Mouse (Mus musculus): ENCODE measurements around the gene Pla2g1b.

Pla2g1b gene

DNA sequence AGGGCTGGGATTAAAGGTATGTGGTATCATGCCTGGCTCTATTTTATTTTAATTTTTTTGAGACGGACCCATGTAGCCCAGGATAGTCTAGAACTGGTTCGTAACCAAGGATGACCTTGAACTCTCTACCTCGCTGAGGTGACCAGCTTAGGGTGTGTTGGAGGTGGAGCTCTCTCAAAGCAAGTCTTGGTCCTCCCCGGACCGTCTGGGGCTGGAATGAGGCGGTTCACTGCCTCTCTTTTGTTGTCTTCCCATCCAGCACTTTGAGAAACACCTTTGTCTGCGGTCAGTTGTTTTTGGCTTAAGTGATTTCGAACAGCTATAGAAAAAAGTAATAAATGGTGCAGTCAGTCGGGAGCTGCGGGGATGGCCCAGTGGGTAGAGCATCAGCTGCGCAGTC is 21.9 kb upstream of the Pla2g1b start:
- DNase-seq (ENCODE audit: low read depth, low spot score): no peak

- DNase-seq (ENCODE audit: low read depth, low spot score): no peak
These were observed 19.0 kb upstream of the Pla2g1b start for GRCm38 (mm10) chr5:115447108-115447507.

GRCm38 (mm10) chr5:115449247-115449646 is 16.8 kb upstream of the Pla2g1b start:
- no peak for DNase-seq (ENCODE audit: low read depth, low spot score)

- DNase-seq (ENCODE audit: low read depth, low spot score): no peak
These were observed 15.4 kb upstream of the Pla2g1b start for GRCm38 (mm10) chr5:115450410-115451317.

DNA sequence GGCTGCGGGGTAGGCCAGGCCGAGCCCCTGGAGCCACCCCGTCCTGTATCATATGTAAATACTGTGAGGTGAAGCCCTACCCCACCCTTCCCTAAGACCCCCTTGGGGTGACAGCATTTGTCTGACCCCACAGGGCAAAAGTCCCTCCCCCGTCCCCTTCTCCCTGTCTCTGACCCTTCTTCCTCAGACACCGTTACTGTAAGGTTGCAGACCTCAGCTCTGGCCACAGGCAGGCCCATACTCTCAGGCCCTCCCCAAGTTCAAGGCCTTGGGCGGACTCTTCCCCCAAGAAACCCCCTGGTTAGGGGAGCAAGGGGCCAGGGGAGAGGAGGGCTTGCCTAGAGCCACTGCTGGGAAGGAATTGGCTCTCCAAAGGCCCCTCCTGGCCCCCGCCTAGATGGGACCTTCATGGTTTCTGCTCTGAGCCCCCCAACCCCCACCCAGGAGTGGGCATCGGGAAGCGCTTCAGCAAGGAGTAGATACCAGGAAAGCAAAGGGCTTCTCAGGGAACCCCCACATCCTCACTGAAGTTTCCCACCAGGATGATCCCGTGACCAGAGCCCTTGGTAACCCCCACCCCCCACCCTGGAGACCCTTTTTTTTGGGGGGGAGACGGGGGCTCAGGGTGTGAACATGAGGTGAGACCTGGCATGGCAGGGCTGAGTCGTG is 11.5 kb upstream of the Pla2g1b start:
- no peak for DNase-seq (ENCODE audit: low read depth, low spot score)

DNA sequence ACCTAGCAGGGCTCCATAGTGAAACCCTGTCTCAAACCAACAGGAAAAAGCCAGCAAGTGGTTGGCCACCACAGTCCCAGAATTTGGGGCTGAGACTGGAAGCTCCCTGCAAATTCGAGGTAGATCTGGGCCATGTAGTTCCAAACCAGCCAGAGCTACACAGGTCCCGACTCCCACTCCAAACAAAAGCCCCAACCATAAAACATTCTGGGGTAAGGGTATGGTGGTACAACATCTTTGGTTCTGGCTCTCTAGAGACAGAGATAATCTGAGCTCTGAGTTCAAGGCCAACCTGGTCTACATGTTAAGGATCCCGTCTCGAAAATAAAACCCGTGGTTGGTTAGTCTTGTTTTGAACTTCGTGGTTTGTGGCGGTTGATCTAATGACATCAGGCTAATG is 10.2 kb upstream of the Pla2g1b start:
- DNase-seq (ENCODE audit: low read depth, low spot score): no peak

- DNase-seq (ENCODE audit: low read depth, low spot score): no peak
These were observed 7.1 kb upstream of the Pla2g1b start for GRCm38 (mm10) chr5:115458918-115459317.

DNA sequence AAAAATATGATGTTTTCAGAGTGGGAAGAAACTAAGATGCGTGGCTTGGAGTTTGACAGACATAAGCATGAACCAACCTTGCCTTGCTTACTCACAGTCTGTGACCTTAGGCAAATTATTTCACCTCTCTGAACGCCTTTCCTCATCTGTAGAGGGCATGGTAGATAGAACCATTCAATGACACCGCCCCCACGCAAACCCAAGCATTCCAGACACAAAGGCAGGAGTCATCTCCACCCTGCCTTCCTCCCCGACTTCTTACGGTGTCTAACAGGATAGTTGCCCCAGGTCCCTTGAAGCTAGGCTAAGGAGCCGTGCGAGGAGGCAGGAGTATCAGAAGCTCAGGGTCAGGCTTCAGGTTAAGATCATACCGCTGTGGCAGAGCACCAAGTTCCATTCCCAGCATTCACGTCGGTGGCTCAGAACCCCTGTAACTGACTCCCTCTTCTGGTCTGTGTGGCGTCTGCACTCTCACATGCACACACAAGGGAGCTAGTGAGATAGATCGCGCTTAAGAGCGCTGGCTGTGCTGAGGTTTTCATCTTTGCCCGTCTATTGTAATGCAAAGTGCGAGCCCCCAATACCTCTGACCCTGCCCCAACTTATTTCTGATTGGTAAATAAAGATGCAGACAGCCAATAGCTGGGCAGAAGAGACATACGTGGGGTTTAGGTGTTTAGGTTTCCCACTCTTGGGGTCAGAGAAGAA is 1.5 kb upstream of the Pla2g1b start:
- no peak for DNase-seq (ENCODE audit: low read depth, low spot score)

- DNase-seq (ENCODE audit: low read depth, low spot score): no peak
These were observed 3.7 kb downstream of the Pla2g1b start for GRCm38 (mm10) chr5:115469791-115470190.

GRCm38 (mm10) chr5:115470766-115471531 is 4.9 kb downstream of the Pla2g1b start:
- DNase-seq (ENCODE audit: low read depth, low spot score): no peak

- no peak for DNase-seq (ENCODE audit: low read depth, low spot score)
These were observed 7.1 kb downstream of the Pla2g1b start for GRCm38 (mm10) chr5:115473191-115473590.

- no peak for DNase-seq (ENCODE audit: low read depth, low spot score)
These were observed 8.2 kb downstream of the Pla2g1b start for GRCm38 (mm10) chr5:115474174-115474828.

DNA sequence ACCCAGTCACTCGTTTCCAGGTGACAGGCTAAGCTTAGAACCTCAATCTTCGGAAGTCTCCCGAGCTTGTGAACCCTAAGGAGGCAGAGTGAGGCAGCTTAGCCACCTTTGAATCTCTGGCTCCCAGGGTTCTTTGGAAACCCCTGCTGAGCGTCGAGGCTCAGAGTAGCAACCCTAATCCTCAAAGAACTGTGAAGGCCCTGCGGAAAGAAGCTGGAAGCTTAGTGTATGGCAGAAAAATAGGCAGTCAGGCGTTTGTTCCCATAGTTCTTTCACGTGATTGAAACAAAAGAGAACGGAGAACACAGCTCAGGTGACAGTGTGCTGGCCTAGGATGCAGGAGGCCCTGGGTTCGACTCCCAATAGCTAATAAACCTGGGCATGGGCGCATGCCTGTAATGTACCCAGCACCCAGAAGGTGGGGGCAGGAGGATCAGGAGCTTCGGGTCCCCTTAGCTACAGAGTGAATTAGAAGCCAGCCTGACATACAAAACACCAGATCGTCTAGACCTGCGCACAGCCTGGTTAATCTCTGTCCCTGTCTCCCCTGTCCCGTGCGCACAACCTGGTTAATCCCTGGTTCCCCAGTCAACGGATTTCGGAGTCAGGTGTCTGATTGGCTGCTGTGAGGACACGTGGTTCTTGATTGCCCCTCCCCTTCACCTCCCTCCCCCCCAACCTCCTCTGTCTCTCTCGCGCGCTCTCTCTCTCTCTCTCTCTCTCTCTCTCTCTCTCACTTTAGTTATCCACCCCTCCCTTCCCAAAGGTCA is 9.5 kb downstream of the Pla2g1b start:
- peak; percentile 59 for DNase-seq (ENCODE audit: low read depth, low spot score)

DNA sequence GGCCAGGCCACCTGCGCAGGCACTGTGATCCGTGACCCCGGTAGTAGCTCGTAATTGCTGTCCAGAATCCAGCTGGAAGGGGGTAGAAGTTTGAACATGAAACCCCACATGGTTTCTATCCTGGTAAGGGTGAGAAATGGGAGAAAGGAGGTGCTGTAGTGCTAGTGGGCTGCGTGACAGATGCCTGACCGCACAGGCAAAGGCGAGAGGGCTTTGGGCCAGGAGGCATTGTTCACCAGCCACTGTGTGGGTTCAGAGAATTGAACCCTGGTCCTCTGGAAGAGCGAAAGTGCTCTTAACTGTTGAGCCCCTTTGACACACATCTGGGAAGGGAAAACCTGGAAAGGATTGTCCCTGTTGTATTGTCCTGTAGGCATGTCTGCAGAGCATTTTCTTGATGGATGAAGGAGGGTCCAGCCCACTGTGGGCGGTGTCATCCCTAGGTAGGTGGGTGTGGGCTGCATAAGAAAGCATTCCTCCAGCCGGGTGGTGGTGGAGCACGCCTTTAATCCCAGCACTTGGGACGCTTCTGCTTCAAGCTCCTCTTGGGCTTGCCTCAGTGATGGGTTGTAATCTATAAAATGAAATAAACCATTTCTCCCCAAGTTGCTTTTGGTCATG is 10.2 kb downstream of the Pla2g1b start:
- DNase-seq (ENCODE audit: low read depth, low spot score): no peak

DNA sequence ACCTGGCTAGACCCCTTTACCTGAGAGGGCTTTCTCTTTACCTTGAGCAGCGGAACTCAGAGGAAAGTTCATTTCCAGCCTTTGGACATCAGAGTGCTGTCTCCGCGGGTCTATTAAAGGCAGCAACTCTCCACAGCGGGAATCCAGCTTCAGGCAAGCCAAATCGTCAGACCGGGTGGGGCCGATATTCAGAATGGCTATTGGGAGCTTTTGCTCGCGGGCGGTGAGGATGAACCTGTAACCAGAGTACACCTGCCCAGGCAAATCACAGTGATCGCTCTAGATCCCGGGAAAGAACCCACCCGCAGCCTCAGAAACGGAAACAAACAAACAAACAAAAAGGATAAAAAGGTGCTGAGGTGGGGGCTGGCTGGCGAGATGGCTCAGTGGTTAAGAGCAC is 13.5 kb downstream of the Pla2g1b start:
- no peak for DNase-seq (ENCODE audit: low read depth, low spot score)

GRCm38 (mm10) chr5:115480101-115480500 is 14.0 kb downstream of the Pla2g1b start:
- no peak for DNase-seq (ENCODE audit: low read depth, low spot score)

- DNase-seq (ENCODE audit: low read depth, low spot score): no peak
These were observed 16.6 kb downstream of the Pla2g1b start for GRCm38 (mm10) chr5:115482390-115483265.

- DNase-seq (ENCODE audit: low read depth, low spot score): no peak
These were observed 17.3 kb downstream of the Pla2g1b start for GRCm38 (mm10) chr5:115483385-115483784.

Data from brain, embryonic 18.5 days (tissue).